Mouse (Mus musculus) kidney, postnatal 36 days (tissue): ENCODE measurements around the gene AK157302.
"Not testable (repeated sequence)": the region's sequence is repeated elsewhere in the genome, so short reads cannot be mapped to it uniquely, and the experiment has no call there.

Experiments used
- DNase-seq, 2 experiments: peaks; one replicate each; pipeline ENCODE4 v3.0.0; 2021 to 2022; ENCODE audit warnings: mixed read lengths in 2 of 2

Gene AK157302

GRCm38 (mm10) chr13:21495080-21495479 lies at the start of gene AK157302:
Gene AK157302 (plus strand): TSS chr13:21495223.
- peak; percentile 8 to 29 for DNase-seq

DNA sequence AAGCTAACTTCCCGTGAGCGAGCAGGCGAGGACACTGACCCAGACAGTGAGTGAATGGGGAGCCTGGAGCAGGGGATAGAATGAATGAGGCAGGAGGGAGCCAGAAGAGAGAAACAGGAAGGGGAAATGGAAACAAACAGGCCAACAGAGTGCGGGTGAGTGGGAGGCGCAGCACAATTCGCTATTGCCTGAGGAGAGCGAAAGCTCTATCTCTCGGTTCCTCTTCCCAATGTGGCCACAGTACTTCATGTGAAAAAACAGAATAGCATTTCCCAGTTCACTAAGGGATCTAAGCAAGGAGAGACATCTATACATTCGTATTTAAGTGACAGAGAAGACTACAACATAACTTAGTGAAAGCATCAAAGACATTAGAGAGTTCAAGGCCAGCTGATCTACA lies 48.2 kb upstream of the AK157302 start:
- DNase-seq: no peak

DNA sequence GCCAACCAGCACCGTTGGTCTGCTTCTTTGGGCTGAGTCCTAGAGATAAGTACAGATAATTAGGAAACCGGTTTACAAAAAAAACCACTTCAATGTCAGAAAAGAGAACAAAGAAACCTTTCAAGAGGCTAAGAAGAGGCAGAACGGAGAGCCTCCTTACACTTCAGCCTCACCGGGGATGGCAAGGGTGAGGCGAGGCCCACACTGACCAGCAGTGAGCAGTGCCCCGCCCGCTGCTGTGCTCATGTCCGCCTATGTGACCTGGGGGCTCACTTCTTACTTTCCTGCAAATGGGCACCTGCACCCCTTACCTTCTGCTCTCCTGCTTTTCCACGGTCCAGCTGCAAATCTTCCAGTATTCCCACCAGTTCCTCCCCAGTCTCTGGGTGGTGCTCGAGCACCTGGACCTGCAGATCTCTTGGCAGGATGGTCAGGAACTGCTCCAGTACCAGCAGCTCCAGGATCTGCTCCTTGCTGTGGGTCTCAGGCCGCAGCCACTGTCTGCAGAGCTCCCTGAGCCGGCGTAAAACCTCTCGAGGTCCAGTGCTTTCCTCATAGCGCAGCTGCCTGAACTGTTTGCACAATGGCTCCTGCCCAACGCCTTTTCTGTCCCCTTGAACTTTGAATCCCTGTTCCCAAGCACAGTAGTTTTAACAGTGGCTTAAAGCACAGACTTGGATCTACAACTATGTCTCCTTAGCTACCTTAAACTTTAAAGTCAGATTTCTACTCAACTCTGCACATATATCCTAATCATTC lies 47.0 kb upstream of the AK157302 start:
- peak; percentile 10 to 30 for DNase-seq

DNA sequence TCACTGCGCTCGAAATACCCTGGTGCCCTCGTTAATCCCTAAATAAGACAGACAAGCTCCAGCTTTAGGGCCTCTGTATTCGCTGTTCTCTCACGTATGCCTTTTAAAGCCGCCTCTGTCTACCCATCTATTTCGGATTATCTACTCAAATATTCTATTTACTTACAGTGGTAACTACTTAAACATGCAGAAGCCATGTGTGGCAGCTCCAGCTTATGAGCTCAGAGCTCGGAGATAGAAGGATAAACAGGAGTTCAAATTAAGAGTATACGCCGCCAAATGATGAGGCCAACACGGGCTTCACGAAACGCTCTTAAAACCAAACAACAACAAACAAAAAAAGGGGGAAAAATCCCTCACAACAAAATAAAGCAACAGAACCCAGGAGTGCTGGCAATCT lies 42.0 kb upstream of the AK157302 start:
- no peak for DNase-seq

GRCm38 (mm10) chr13:21453449-21453848 lies 41.6 kb upstream of the AK157302 start, which contains the start of gene Zscan26:
Gene Zscan26 (minus strand): TSS chr13:21453730.
- peak; percentile 89 for DNase-seq

- no peak for DNase-seq
These were observed 40.9 kb upstream of the AK157302 start for GRCm38 (mm10) chr13:21454133-21454532.

- DNase-seq: peak in 1 of 2 experiments; percentile 21
These were observed 38.7 kb upstream of the AK157302 start for GRCm38 (mm10) chr13:21456347-21456746.

- not testable (repeated sequence) for DNase-seq
These were observed 32.5 kb upstream of the AK157302 start for GRCm38 (mm10) chr13:21462516-21462915.

DNA sequence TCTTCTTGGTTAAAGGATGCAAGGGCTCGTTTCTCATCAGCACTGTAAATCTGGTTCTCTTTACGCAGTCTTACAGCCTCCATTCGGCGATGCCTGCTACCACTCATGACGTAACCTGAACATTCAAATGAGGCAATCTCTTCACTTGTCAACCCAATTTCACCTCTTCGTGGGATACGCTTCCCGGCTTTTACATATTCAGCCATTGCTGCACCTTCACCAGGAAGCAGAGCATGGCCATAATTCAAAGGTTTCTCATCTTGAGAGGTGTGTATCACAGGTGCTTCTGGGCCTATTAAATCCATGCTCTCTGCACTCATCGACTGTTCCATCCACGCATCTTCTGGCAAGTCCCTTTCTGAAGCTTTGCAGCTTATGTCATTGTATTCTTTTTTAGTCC lies 27.7 kb upstream of the AK157302 start:
- DNase-seq: no peak

GRCm38 (mm10) chr13:21468061-21469019 lies 26.7 kb upstream of the AK157302 start, which contains the start of gene Nkapl:
Gene Nkapl (minus strand): TSS chr13:21468509.
- peak; percentile 82 to 91 for DNase-seq

GRCm38 (mm10) chr13:21469097-21469496 lies 25.9 kb upstream of the AK157302 start:
- no peak for DNase-seq

DNA sequence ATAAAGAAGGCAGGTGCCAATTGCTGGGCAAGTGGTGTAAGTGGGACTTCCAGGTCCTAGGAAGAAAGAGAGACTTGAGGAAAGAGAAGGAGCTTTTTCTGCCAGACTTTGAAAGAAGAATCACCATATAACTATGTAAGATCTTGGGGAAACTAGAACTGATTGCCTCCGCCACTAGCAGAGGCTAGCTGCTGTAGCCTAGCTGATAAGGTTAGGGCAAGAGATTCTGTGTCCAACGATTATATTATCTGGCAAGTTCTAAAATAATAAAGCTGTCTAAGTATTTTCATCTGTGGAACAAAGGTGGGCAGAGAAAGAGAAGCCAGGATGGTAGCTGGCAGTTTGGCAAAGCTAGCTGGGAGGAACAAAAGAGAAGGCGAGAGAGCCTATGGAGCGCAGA lies 22.6 kb upstream of the AK157302 start:
- DNase-seq: no peak

DNA sequence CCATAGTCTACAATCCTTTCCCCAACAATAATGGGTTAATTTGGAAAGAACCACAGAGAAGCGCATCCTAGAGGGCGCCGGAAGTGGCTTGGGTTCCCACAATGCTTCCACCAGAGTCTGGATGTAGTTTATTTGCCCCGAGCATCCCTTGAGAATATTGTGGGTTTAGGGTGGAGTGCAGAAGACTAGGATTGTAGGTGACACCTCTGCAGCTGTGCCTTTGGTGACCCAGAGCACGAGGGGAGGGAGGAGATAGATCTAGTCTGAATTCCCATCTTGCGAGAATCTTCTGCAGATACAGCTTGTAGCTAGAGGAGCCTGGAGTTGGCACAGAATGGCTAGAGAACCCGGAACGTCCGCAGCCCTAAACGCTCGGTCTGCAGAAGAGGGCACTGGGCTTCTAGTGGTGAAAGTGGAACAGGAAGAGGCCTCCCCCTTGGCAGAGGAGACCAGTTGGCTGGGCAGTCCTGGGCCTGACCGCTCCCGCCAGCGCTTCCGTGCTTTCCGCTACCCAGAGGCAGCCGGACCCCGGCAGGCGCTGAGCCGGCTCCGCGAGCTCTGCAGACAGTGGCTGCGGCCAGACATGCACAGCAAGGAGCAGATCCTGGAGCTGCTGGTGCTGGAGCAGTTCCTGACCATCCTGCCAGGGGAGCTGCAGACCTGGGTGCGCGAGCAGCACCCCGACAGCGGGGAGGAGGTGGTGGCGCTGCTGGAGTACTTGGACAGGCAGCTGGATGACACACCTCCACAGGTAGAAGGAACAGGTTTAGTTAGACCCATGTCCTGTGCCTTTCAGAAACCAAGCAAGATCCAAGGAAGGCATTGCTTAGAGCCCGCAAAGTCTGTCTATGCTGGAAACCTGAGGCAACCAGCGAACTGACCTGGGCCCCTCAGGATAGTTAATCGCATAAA lies 16.0 kb upstream of the AK157302 start, which contains the start of the genes Zkscan4 and Gm10065:
Gene Zkscan4 (plus strand): TSS at position 149 of the 912 bp plus-strand sequence.
Gene Gm10065 (minus strand): TSS at position 683 of the 912 bp plus-strand sequence.
- DNase-seq: peak; percentile 63 to 72

DNA sequence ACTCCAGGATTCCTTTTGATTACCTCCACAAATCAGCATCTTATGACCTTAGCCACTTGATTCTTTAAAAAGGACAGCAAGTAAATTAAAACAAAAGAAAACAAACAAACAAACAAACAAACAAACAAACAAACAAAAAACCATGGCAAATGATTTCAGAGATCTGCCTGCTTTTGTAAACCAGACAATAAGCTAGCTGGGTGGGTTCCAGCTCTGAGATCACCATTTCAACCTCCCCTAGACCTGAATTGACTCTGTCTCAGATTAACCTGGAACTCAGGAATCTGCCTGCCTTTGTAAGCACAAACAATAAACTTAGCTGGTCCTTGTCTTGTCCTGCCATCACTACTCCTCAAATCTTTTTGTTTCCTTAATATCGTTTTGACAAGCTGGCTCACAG lies 8.1 kb upstream of the AK157302 start:
- DNase-seq: no peak

GRCm38 (mm10) chr13:21492847-21493246 lies 2.2 kb upstream of the AK157302 start:
- DNase-seq: no peak

- DNase-seq: not testable (repeated sequence)
These were observed 6.2 kb downstream of the AK157302 start, which contains the start of gene Gm11273 for GRCm38 (mm10) chr13:21501182-21501581. Gene Gm11273 (minus strand): TSS chr13:21501418.

DNA sequence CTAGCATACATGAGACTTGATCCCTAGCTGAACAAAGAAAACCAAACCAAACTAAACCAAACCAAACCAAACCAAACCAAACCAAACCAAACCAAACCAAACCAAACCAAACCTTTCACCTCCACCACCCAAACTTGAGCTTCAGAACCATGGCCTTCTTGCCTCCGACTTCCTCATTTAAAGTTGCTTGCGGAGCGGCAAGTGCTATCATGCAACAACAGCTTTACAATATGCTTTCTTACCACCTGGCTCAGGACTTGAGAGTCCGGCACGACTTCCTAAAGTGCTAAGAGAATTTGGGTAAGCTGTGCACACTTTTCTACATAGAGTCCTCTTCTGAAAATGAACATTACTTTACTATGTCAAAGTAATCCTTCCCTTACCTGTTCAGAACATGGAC lies 7.3 kb downstream of the AK157302 start:
- DNase-seq: no peak

DNA sequence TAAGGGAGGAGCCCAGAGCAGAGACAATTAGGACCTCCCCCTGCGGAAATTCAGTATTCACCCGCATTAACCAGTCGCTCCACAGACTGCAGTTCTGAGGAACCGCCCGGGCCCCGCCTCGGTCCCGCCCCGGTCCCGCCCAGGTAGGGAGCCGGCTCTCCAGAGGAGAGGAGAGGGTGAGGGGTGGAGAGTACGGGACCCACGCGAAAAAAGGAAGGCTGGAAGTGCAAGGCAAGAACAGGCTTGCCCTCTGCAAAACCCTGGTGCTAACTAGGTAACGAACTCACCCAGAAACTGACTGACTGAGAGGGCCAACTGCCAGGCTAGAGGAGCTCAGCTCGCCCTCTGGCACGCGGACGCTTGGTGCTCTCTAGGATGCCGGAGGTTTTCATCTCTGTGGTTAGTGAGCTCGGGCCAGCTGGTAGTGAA lies 11.2 kb downstream of the AK157302 start:
- DNase-seq: peak; percentile 85 to 91

- no peak for DNase-seq
These were observed 35.1 kb downstream of the AK157302 start for GRCm38 (mm10) chr13:21530136-21530535.

DNA sequence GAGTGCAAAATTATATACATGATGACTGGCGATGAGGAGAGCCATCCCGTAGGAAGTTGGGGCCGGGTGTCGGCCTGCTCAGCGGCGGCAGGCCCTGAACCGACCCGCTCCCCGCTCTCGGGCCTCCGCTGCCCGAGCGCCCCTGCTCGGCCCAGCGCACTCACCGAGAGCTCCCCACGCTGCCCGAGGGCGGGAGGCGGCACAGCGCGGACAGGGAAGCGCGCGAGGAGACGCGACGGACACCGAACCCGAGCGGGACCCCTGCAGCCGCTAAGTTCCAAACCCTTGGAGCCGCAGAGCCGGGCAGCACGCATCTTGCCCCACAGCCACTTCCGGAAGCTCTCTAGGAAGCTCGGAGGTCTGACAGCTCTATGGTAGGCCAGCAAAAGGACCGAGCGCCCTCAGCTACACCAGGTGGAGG lies 35.8 kb downstream of the AK157302 start, which contains the start of gene Zkscan8:
Gene Zkscan8 (minus strand): TSS at position 340 of the 421 bp plus-strand sequence.
- DNase-seq: peak; percentile 92 to 93

GRCm38 (mm10) chr13:21542708-21543107 lies 47.7 kb downstream of the AK157302 start, which contains the start of gene Olfr1366:
Gene Olfr1366 (minus strand): TSS chr13:21542808.
- no peak for DNase-seq
